Mouse (Mus musculus) thymus, postnatal 0 days (tissue): ENCODE measurements around the gene Dgka. TPM values are rescaled to one million over a fixed set of nuclear protein-coding genes. Genes with fewer than 3 reads are reported as not detected.
"Not testable (repeated sequence)": the region's sequence is repeated elsewhere in the genome, so short reads cannot be mapped to it uniquely, and the experiment has no call there.

Source experiments
- DNase-seq: peaks from one replicate; pipeline ENCODE4 v3.0.0-alpha.2; 2015; ENCODE audit warnings: low spot score
- polyA plus RNA-seq: library from polyadenylated mRNA; unstranded; fragments of >200 nt; fragmentation: Nextera tagmentation; extraction: Ambion mirVana; gene quantifications from 2 replicates; pipeline ENCODE4 v1.2.1, GENCODE M21; 2015

Gene Dgka
- polyA plus RNA-seq, 1 experiment from 2014 or later, result 135 TPM

DNA sequence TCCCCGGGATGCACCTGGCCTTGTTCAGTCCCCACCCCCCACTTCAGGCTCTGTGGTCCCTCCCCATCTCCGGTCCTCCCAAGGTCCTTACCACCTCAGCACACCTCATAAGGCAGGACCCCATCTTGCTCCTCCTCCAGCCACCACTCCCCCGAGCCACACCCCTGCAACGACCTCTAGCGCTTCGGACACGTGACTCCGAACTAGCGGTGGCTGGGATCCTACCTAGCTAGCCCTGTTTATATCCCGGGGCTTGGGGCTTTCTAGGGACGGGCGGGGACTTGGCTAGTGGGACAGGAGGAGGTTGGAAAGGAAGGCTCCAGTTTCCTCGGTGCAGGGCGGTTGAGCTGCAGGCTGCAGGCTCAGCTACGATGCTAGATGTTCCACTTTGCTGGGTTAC is 7.2 kb downstream of the Dgka start:
- no peak for DNase-seq

DNA sequence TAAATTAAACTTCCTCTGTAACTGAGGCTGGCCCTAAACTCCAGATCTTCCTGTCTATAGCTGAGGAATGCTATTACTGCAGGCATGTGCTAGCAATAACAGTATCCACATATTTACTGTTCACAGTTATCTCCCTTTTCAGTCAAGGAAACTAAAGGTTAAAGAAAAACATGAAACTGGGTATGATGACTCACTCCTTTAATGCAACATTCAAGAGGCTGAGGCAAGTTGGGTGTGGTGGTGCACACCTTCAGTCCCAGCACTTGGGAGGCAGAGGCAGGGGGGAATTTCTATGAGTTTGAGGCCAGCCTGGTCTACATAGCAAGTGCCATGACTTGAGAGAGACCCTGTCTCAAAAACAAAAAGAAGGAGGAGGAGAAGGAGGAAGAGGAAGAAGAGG is 12.7 kb downstream of the Dgka start:
- no peak for DNase-seq

DNA sequence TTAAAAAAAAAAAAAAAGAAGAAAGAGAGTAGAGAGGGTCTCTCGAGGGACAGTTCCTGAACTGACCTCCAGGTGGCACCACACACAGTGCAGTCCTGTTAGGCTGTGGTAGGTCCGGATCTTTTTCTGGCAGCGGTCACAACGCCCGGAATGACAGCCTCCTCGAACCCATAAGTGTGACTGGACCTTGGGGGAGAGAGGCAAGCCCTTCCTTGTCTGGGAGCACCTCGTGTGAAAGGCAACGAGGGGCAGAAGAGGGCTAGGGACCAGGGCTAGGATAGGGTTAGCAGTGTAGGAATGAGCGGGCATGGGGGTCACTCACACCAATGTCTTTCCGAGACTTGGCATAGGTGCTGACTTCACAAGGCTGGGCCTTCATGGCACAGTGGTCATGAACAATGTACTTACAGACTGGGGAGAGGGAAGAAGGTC is 13.6 kb downstream of the Dgka start:
- peak; percentile 52 for DNase-seq

DNA sequence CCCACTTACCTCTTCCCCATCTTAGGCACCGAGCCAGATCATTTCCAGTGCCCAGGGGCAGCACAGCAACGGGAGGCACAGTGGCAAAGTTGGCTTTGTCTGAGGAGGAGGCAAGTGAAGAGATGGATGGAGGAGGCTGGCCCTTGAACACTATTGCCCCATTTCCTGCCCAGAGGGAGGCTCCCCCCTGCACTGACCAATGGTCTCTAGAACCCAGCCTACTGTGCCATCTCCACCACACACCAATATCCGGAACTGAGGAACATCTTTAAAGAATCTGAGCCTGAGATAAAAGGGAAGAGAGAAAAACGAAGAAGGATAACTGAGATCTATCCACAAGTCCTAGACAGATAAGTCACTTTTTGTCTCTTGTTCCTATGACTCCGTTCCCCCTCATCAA is 16.6 kb downstream of the Dgka start:
- DNase-seq, result no peak

DNA sequence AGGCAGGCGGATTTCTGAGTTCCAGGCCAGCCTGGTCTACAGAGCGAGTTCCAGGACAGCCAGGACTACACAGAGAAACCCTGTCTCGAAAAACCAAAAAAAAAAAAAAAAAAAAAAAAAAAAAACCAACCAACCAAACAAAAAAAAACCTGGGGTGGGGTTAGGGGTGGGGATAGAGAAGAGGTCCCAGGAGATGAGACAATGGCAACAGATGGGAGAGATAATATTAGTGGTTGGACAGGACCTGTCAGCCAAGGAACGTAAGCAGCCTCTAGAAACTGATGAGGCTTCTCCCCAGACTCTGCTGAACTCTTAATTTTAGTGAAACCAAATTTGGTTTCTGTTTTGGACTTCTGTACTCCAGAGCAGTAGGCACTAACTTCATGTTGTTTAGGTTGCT is 19.2 kb downstream of the Dgka start:
- not testable (repeated sequence) for DNase-seq

DNA sequence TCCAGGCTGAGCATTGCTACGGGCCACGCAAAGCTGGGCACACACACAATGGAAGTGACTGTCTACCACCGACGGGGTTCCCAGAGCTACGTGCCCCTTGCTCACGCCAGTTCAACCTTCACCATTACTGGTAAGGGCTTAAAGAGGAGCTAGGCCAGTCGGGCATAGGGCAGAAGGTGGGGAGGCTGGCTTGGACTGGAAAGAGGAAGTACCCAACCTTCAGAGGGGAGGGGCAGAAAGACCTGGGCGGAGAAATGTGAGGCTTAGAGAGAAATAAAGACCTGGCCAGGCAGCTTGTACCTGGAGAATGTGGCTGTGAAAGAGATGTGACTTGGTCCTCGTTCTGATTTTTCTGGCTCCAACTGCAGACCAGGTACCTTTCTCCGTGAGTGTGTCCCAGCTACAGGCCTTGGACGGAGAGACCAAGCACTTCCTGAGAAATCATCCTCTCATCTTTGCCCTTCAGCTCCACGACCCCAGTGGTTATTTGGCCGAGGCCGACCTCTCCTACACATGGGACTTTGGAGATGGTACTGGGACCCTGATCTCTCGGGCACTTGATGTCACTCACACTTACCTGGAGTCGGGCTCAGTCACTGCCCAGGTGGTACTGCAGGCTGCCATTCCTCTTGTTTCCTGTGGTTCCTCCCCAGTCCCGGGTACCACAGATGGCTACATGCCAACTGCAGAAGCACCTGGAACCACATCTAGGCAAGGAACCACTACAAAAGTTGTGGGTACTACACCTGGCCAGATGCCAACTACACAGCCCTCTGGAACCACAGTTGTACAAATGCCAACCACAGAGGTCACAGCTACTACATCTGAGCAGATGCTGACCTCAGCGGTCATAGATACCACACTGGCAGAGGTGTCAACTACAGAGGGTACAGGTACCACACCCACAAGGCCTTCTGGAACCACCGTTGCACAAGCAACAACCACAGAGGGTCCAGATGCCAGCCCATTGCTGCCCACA is 28.8 kb downstream of the Dgka start:
- DNase-seq, result peak; percentile 80

DNA sequence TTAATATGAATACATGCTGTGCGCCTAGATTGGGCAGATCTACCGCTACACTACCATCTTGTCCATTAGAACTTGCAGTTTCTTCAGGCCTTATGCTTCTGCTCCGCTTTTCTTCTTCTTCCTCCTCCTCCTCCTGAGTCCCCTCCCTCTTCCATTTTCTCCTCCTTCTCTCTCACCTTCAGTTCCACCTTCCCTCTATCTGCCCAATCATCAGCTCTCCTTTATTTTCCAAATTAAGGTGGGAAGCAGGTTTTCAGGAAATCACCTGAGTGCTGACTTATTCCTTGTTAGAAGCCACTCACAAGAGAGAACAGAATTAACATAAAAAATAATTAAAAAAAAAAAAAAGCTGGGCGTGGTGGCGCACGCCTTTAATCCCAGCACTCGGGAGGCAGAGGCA is 33.3 kb downstream of the Dgka start:
- not testable (repeated sequence) for DNase-seq

DNA sequence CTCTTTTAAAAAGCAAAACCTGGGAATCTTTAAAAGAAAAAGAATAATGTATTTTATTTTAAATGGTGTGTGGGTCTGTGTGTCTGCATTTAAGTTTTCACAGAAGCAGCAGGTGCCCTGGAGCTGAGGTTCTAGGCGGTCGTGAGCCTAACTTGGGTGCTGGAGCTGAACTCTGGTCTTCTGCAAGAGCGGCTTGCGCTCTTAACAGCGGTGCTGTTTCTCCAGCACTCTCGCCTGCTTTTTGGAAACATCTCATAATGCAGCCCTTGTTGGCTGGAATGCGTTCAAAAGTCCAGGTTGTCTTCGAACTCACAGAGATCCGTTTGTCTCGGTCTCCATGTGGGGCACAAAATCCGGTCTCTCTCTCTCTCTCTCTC is 39.4 kb downstream of the Dgka start:
- no peak for DNase-seq

DNA sequence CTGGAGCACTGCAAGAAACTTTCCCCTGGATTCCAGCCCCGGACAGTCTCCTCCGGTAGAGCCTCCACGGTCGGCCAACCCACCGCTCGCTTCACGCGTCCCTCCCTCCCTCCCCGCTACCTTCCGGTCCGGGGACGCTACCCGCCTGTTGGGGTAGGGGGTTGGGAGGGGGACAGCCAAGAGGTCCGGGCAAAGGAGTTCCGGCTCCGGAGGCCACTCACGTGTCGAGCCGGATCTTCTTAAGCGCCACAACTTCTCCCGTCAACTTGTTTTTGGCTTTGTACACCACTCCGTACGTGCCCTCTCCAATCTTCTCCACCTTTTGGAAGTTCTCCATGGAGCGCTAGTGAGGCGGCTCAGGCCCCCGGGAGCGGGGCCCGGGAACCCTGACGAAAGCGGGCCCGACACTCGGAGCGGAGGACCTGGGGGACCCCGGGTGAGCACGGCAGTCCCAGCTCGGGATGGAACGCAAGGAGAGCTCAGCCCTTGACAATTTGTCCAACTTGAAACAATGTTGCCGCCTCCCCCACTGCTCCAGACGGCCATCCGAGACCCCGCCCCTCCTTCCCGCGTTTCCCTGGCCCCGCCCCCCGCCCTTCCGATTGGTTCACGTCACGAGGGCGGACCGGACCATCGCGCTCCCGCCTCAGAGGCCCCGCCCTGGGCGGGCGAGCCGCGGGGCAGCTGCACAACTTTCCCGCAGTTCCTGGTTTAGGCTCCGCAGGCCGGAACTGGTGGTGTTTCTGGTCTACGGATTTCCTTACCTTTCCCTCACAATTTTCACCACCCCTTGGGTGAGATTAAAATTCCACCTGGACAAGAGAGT is 40.0 kb downstream of the Dgka start, which contains the start of gene Cdk2:
TSS of gene Cdk2 (minus strand) at position 541 of the 826 bp plus-strand sequence.
- DNase-seq, result peak; percentile 92

DNA sequence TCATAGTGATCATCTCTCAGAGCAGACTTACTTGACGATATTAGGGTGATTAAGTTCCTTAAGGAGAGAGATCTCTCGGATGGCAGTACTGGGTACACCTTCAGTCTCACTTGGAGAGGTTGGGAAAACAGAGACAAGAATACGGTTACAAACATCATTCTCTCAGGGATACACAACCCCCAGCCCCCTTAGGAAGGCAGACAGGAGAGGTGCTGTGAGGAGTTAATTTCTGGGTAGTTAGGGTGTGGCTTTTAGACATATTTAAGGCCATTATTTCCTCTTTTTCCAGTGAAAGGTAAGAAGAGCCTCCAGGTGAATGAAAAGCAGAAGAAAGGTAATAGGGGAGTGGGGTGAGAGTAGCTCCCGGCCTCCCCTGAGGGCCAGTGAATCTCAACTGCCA is 40.8 kb downstream of the Dgka start, which contains the start of gene Pmel:
TSS of gene Pmel (plus strand) at position 301 of the 400 bp plus-strand sequence.
- no peak for DNase-seq

DNA sequence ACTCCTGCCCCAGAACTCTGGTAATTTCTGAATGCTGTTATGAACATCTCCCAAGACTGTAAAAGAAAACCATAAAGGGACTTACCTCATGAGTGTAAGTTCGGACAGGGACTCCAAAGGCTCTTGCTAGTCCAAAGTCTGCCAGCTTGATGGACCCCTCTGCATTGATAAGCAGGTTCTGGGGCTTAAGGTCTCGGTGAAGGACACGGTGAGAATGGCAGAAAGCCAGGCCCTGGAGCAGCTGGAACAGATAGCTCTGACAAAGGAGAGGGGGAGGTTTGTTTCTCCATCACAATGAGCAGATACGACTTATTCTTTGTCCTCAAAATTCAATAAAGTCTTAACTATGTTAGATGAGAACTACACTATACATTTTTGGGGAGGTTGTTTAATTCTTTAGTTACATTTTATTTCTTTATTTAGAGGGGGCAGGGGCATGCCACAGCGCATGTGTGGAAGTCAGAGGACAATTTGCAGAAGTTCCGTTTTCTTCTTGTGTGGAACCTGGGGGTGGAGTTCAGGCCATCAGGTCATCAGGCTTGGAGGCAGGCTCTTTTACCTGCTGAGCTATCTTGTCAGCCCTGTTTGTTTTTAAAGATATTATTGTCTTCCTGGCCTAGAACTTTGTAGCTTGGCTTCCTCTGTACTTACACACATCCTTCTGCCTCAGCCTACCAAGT is 42.2 kb downstream of the Dgka start:
- no peak for DNase-seq

DNA sequence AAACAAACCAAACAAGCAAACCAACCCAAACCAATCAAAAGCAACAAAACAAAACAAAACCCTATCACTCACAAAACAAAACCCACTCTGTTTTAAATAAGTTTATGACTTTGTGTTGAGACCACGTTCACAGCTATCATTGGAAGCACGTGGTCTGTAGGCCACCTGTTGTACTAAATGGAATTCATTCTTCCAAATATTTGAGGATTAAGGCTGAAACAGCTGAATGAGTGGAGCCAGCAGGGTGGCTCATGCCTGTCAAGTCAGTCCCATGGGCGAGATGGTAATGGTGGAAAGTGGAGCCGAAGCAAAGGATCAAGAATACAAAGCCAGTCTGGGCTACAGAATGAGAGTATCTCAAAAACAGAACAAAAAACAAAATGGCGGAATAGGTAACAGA is 43.9 kb downstream of the Dgka start:
- no peak for DNase-seq

DNA sequence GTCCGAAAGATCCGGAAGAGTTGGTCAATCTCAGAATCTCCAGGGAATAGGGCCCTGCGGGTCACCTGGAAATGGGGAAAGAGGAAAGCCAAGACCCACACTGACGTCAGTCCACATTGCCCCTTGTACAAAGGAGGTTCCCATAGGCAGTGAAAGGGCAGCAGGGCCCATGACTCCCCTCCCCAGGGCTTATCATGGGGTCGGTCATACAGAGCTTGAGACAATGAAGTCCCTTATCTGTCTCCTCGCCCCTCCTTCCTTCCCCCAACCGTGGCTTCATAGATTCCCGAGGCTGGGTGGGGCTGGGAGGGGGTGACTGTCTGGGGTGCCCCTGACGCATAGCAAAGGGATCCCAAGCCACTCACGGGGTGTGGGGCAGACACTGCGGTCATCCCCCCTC is 45.0 kb downstream of the Dgka start:
- DNase-seq, result no peak

DNA sequence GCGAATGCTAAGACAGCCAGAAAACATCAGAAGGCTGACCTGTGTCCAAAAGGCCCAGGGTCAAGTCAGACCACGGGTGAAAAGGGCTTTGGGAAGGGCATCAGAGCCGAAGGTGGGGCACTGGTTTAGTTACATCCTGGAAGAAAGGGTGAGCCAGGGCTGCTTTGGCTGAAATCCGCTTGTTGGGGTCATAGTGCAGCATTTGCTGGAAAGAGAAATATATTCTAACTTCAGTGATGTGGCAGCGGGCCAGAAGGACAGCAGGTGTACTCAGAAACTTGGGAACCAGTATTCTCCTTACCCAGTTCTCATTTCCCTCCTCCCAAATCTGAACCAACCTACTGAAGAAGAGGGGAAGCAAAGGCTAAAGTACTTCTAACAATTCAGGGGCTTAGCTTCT is 45.6 kb downstream of the Dgka start:
- DNase-seq, result no peak

DNA sequence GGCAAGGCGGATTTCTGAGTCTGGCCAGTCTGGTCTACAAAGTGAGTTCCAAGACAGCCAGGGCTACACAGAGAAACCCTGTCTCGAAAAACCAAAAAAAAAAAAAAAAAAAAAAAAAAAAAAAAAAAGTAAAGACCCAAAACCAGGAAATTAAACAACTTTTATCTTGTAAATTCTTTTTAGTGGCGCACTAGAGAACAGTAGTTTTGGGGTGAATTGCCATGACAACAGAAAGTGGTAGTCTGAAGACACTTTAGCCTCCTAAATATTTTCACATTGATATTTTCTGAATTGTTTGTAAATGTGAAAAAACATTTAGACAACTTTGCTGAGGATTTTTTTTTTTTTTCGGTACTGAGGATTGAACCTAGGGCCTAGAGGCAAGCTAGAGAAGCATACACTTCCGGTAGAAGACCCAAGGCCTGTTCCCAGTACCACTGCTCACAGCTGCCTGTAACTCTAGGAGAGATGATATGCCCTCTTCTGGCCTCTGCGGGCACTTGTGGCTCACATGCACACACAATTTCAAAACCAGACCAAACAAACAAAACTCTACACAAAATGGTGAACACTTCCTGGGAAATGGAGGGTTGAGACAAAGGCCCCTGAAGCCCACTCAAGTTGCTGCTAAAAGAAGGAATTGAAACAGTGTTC is 47.5 kb downstream of the Dgka start:
- peak; percentile 14 for DNase-seq

DNA sequence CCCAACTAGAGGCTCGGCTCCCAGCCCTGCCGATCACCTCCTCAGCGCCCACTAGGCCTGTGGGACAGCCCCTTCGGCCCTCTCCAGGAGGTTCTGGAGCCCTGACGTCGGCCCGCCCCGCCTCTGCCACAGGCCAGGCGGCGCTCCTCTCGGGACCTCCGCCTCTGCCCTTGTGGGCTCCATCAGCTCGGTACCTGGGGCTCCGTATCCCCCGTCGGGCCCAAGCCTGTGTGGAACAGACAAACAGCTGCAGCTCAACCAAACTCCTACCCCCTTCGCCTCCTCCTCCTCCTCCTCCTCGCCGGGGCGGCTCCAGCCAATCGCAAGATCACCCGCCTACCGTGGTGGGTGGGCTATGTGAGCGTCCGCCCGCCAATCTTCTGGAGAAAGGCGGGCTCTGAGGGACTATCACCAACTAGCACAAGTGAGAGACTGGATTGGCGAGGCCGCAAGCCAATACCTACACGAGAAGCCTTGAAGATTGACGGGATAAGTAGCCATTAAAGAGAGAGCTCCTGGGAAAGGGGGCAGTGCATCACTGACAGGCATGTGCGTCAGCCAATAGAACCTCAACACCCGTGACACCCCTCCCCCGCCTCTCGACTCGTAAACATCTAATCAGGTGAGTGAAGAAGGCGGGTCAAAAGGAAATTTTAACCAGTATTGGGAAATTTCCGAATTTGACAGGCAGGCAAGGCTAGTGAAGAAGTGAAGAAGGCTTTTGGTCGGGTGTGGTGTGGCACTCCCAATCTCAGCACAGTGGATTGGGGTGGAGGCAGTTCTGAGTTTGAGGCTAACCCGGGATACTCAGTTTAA is 48.5 kb downstream of the Dgka start, which contains the start of gene Rab5b:
TSS of gene Rab5b (minus strand) at position 273 of the 816 bp plus-strand sequence.
- peak; percentile 99 for DNase-seq

DNA sequence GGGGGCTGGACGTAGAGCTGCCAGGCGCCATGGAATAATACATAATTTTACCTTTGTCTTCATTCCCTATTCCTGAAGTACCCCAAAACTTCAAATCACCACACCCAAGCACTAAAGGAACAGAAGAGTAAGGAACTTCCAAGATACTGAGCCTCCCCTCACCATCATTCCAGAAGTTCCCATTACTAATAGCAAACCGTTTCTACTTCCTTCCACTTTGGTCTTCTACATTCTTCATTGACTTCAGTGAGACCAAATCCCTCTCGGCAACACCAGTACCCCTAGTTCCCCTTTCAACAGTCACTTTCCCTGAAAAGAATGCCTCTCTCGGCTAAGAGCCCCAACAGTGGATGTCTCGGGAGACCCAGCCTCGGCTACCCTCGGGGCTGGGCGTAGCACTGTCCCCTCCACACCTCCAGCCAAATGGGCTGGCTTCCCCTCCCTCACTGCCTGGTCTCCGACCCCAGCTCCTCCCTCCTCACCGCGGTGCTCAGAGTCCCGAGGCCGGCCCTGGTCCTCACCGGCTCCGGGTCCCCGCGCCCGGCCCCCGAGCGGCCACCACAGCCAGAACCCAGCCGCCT is 49.2 kb downstream of the Dgka start:
- DNase-seq, result no peak

DNA sequence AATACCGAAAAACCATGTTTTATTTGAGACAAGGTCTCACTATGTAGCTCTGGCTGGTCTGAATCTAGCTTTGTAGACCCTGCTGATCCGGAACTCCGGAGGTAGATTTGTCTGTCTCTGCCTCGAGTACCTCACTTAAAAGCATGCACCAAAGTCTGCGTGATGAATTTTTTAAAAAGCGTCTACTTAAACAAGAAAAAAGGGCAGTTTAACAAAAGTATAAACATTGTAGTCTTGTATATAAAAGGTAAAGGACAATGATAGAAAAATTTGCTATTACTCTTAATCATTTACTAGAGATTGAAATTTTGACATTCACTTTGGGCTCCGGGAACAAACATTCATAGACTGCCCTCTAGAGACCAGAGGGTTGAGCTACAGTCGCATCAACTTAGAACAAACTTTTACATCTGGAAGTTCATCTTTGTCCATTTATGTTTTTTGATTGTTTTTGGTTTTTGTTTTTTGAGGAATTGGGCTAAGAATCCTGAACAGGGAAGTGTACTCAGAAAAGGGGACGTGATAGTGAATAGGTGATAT is 70.1 kb downstream of the Dgka start:
- peak; percentile 65 for DNase-seq

DNA sequence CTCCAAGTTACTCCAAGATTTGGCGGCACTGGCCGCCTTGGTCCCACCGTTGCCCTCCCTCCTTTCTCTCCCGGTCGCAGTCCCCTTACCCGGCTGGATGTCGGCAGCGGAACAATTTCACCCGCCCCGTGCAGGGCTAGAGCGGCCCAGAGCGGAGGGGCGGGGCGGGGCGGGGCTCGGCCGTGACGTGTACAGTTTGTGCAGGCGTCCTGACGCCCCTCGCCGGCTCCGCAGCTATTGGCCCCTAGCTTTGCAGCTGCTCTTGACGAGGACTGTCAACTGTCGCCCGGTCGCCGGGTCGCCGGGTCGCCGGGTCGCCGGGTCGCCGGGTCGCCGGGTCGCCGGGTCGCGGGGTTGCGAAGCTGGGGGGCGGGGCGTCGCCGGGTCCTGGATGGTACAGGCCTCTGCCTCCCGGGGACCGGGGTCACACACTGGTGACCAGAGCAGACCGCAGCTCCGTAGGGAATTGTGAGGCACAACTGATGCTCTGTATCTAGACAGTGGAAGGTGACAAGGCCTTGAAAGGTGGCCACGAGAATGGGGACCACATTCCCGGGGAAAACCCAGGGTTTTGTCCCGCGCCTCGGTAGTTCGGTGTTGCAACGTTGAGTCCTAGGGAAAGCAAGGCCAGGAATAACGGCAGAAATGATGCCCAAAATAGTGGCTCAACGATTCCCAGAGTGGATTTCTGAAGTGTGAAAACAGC is 70.7 kb downstream of the Dgka start, which contains the start of gene Suox:
TSS of gene Suox (minus strand) at position 311 of the 706 bp plus-strand sequence.
- peak; percentile 91 for DNase-seq
